Mouse (Mus musculus): ENCODE results near the gene Rad9a. TPM values are rescaled to one million over a fixed set of nuclear protein-coding genes. Genes with fewer than 3 reads are reported as not detected.

Gene Rad9a
- polyA plus RNA-seq, 1 experiment: 16.7 TPM

DNA sequence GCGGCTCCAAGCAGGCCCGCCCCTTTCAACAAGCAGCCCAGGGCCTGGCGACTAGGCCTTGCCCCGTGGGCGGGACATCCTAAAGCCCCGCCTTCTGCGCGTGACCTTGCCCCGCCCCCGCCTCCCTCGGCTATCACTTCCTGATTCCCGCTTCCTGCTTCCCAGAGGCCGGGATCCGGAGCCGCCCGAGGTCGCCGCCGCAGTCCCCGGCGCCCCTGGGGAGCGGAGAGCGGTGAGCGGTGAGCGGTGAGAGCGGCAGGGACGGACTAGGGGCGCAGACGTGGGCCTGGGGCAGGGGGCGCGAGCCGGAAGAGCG is 53.0 kb downstream of the Rad9a start, which contains the start of gene Coro1b:
TSS of gene Coro1b (plus strand) at position 129 of the 316 bp plus-strand sequence.
- Histone ChIP-seq H3K4me3 (peak within 1 kb of the TSS; percentile 57), H3ac (ENCODE audit: control insufficient read depth, insufficient read length) (peak within 1 kb of the TSS; percentile 23), H3K36me3 (ENCODE audit: control insufficient read depth, insufficient read depth) (peaks cover 6% of the 10 kb centered on the region), H3K79me2 (ENCODE audit: control insufficient read depth, insufficient read depth) (peaks cover 15% of the 10 kb centered on the region), H3K4me2 (ENCODE audit: low read depth) (peak within 1 kb of the TSS; percentile 86), H3K27me3 (ENCODE audit: control insufficient read depth, insufficient read depth, insufficient read length) (no peaks in the 10 kb centered on the region)
- TF ChIP-seq TCF3 (IDR thresholded peaks at IDR 0.05; ENCODE audit: insufficient read length, low read depth): no peak
- peak; percentile 83 for TF ChIP-seq POLR2A (IDR thresholded peaks at IDR 0.05; ENCODE audit: insufficient read length, low read depth)
- peak; percentile 65 for TF ChIP-seq USF1 (IDR thresholded peaks at IDR 0.05; ENCODE audit: low read depth)
- TF ChIP-seq MAX (IDR thresholded peaks at IDR 0.05; ENCODE audit: low read depth): no peak

DNA sequence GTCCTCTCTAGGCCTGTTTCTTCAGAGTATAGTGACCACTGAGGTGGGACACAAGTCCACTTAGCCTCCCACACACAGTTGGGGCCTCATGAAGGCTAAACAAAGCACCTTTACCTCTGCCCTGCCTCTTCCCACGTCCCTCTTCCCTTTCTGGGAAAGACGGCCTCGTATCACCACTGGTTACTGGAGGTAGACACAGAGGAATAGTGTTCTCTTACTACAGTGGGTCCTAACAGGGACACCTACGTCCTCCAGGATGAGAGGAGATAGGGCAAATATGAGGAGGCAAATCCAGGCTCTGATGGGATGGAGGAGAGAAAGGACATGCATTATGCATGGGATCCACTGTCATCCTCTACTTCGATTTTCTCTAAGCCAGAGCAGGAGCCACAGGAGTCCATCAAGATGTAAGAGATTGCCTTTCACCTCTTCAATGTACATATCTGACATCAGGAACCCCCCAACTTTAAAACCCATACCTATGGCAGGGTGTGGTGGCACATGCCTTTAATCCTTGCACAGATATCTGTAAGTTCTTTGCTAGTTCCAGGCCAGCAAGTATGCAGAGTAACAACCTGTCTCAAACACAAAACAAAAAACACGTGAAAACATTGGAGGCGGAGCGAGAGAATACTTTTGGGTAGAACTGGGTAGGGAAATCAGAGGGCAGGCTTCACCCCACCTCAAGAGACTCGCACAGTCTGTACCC is 53.5 kb downstream of the Rad9a start:
- Histone ChIP-seq H3K27me3 (ENCODE audit: control insufficient read depth, insufficient read depth, insufficient read length) (no peaks in the 10 kb centered on the region), H3K36me3 (ENCODE audit: control insufficient read depth, insufficient read depth) (peaks cover 6% of the 10 kb centered on the region), H3K79me2 (ENCODE audit: control insufficient read depth, insufficient read depth) (peaks cover 15% of the 10 kb centered on the region), H3K4me2 (ENCODE audit: low read depth) (peak overlapping the region; percentile 86), H3ac (ENCODE audit: control insufficient read depth, insufficient read length) (peak overlapping the region; percentile 23), H3K4me3 (peak overlapping the region; percentile 57)
- TF ChIP-seq MYOG (IDR thresholded peaks at IDR 0.05; ENCODE audit: control insufficient read depth in 1 of 3, insufficient read depth in 1 of 3, insufficient read length in 2 of 3, low read depth in 2 of 3) (no peak), POLR2AphosphoS2 (IDR thresholded peaks at IDR 0.05; ENCODE audit: insufficient read length, low read depth) (no peak), TCF3 (IDR thresholded peaks at IDR 0.05; ENCODE audit: insufficient read length, low read depth) (no peak), POLR2A (IDR thresholded peaks at IDR 0.05; ENCODE audit: insufficient read length, low read depth) (no peak), MAX (IDR thresholded peaks at IDR 0.05; ENCODE audit: low read depth) (no peak), TCF12 (IDR thresholded peaks at IDR 0.05; ENCODE audit: insufficient read depth, poor library complexity, severe bottlenecking) (no peak), REST (IDR thresholded peaks at IDR 0.05; ENCODE audit: insufficient read depth, insufficient read length) (no peak), E2F4 (IDR thresholded peaks at IDR 0.05; ENCODE audit: insufficient read depth) (no peak), MYOD1 (IDR thresholded peaks at IDR 0.05; ENCODE audit: control insufficient read depth in 1 of 3, insufficient read length in 2 of 3, low read depth in 2 of 3) (no peak), CEBPB (IDR thresholded peaks at IDR 0.05; ENCODE audit: insufficient read depth, poor library complexity, severe bottlenecking) (no peak), SRF (IDR thresholded peaks at IDR 0.05; ENCODE audit: control insufficient read depth, insufficient read length, low read depth) (no peak), USF1 (IDR thresholded peaks at IDR 0.05; ENCODE audit: low read depth) (no peak)

- TF ChIP-seq MYOG (IDR thresholded peaks at IDR 0.05; ENCODE audit: control insufficient read depth in 1 of 3, insufficient read depth in 1 of 3, insufficient read length in 2 of 3, low read depth in 2 of 3) (no peak), SRF (IDR thresholded peaks at IDR 0.05; ENCODE audit: control insufficient read depth, insufficient read length, low read depth) (no peak), E2F4 (IDR thresholded peaks at IDR 0.05; ENCODE audit: insufficient read depth) (no peak), MAX (IDR thresholded peaks at IDR 0.05; ENCODE audit: low read depth) (no peak)
- Histone ChIP-seq H3K79me2 (ENCODE audit: control insufficient read depth, insufficient read depth) (peaks cover 15% of the 10 kb centered on the region), H3K36me3 (ENCODE audit: control insufficient read depth, insufficient read depth) (peaks cover 6% of the 10 kb centered on the region), H3ac (ENCODE audit: control insufficient read depth, insufficient read length) (no peak overlapping the region), H3K27me3 (ENCODE audit: control insufficient read depth, insufficient read depth, insufficient read length) (no peaks in the 10 kb centered on the region), H3K4me2 (ENCODE audit: low read depth) (no peak overlapping the region), H3K4me3 (no peak overlapping the region)
Measured at GRCm38 (mm10) chr19:4147022-4147405, 54.4 kb downstream of the Rad9a start.

- TF ChIP-seq CEBPB (IDR thresholded peaks at IDR 0.05; ENCODE audit: insufficient read depth, poor library complexity, severe bottlenecking) (no peak), MAX (IDR thresholded peaks at IDR 0.05; ENCODE audit: low read depth) (no peak), MYOG (IDR thresholded peaks at IDR 0.05; ENCODE audit: control insufficient read depth in 1 of 3, insufficient read depth in 1 of 3, insufficient read length in 2 of 3, low read depth in 2 of 3) (no peak), USF1 (IDR thresholded peaks at IDR 0.05; ENCODE audit: low read depth) (no peak), E2F4 (IDR thresholded peaks at IDR 0.05; ENCODE audit: insufficient read depth) (no peak), REST (IDR thresholded peaks at IDR 0.05; ENCODE audit: insufficient read depth, insufficient read length) (no peak), TCF12 (IDR thresholded peaks at IDR 0.05; ENCODE audit: insufficient read depth, poor library complexity, severe bottlenecking) (no peak), TCF3 (IDR thresholded peaks at IDR 0.05; ENCODE audit: insufficient read length, low read depth) (no peak), POLR2AphosphoS2 (IDR thresholded peaks at IDR 0.05; ENCODE audit: insufficient read length, low read depth) (no peak), POLR2A (IDR thresholded peaks at IDR 0.05; ENCODE audit: insufficient read length, low read depth) (no peak), MYOD1 (IDR thresholded peaks at IDR 0.05; ENCODE audit: control insufficient read depth in 1 of 3, insufficient read length in 2 of 3, low read depth in 2 of 3) (no peak), SRF (IDR thresholded peaks at IDR 0.05; ENCODE audit: control insufficient read depth, insufficient read length, low read depth) (no peak)
- Histone ChIP-seq H3ac (ENCODE audit: control insufficient read depth, insufficient read length) (no peak overlapping the region), H3K79me2 (ENCODE audit: control insufficient read depth, insufficient read depth) (peaks cover 15% of the 10 kb centered on the region), H3K27me3 (ENCODE audit: control insufficient read depth, insufficient read depth, insufficient read length) (no peaks in the 10 kb centered on the region), H3K4me3 (no peak overlapping the region), H3K4me2 (ENCODE audit: low read depth) (no peak overlapping the region), H3K36me3 (ENCODE audit: control insufficient read depth, insufficient read depth) (peaks cover 6% of the 10 kb centered on the region)
Measured at GRCm38 (mm10) chr19:4146366-4147021, 55.0 kb downstream of the Rad9a start.

- no peak overlapping the region for H3K4me2 ChIP-seq (ENCODE audit: low read depth)
- H3K27me3 ChIP-seq (ENCODE audit: control insufficient read depth, insufficient read depth, insufficient read length): no peaks in the 10 kb centered on the region
- no peak overlapping the region for H3K4me3 ChIP-seq
- TF ChIP-seq USF1 (IDR thresholded peaks at IDR 0.05; ENCODE audit: low read depth): no peak
- no peak for TF ChIP-seq MYOG (IDR thresholded peaks at IDR 0.05; ENCODE audit: control insufficient read depth in 1 of 3, insufficient read depth in 1 of 3, insufficient read length in 2 of 3, low read depth in 2 of 3)
- peaks cover 5% of the 10 kb centered on the region for H3K36me3 ChIP-seq (ENCODE audit: control insufficient read depth, insufficient read depth)
- H3ac ChIP-seq (ENCODE audit: control insufficient read depth, insufficient read length): no peak overlapping the region
- peaks cover 15% of the 10 kb centered on the region for H3K79me2 ChIP-seq (ENCODE audit: control insufficient read depth, insufficient read depth)
Measured at GRCm38 (mm10) chr19:4145936-4146335, 55.5 kb downstream of the Rad9a start.

Other genes starting within 250 kb of the Rad9a start
- 1.2 TPM for gene Aldh3b3, start 243.0 kb downstream of the Rad9a start, polyA plus RNA-seq (2012; fragmentation: generic; extraction: Trizol)
- 0.11 TPM for gene Aldh3b2, start 229.3 kb downstream of the Rad9a start, polyA plus RNA-seq (2012; fragmentation: generic; extraction: Trizol)
- 6.3 TPM for gene Acy3, start 215.1 kb downstream of the Rad9a start, polyA plus RNA-seq (2012; fragmentation: generic; extraction: Trizol)
- gene Tbx10, start 208.9 kb downstream of the Rad9a start, polyA plus RNA-seq (2012; fragmentation: generic; extraction: Trizol): 0.04 TPM
- 36.9 TPM for gene Nudt8, start 201.1 kb downstream of the Rad9a start, polyA plus RNA-seq (2012; fragmentation: generic; extraction: Trizol)
- gene Gm49405, start 201.0 kb downstream of the Rad9a start, polyA plus RNA-seq (2012; fragmentation: generic; extraction: Trizol): 0.50 TPM
- 2.5 TPM for gene Doc2g, start 198.3 kb downstream of the Rad9a start, polyA plus RNA-seq (2012; fragmentation: generic; extraction: Trizol)
- gene Ndufv1, start 188.9 kb downstream of the Rad9a start, polyA plus RNA-seq (2012; fragmentation: generic; extraction: Trizol): 405 TPM
- 768 TPM for gene Gstp1, start 163.7 kb downstream of the Rad9a start, polyA plus RNA-seq (2012; fragmentation: generic; extraction: Trizol)
- gene Gstp2, start 155.6 kb downstream of the Rad9a start, polyA plus RNA-seq (2012; fragmentation: generic; extraction: Trizol): 6.7 TPM
- 0.25 TPM for gene Gstp3, start 142.1 kb downstream of the Rad9a start, polyA plus RNA-seq (2012; fragmentation: generic; extraction: Trizol)
- not detected for gene Cabp2, start 120.1 kb downstream of the Rad9a start, polyA plus RNA-seq (2012; fragmentation: generic; extraction: Trizol)
- 148 TPM for gene Cdk2ap2, start 104.5 kb downstream of the Rad9a start, polyA plus RNA-seq (2012; fragmentation: generic; extraction: Trizol)
- 42.3 TPM for gene Pitpnm1, start 101.7 kb downstream of the Rad9a start, polyA plus RNA-seq (2012; fragmentation: generic; extraction: Trizol)
- gene Aip, start 75.8 kb downstream of the Rad9a start, polyA plus RNA-seq (2012; fragmentation: generic; extraction: Trizol): 250 TPM
- gene Gpr152, start 61.9 kb downstream of the Rad9a start, polyA plus RNA-seq (2012; fragmentation: generic; extraction: Trizol): not detected
- gene Cabp4, start 57.6 kb downstream of the Rad9a start, polyA plus RNA-seq (2012; fragmentation: generic; extraction: Trizol): 0.10 TPM
- 238 TPM for gene Coro1b, start 53.0 kb downstream of the Rad9a start, polyA plus RNA-seq (2012; fragmentation: generic; extraction: Trizol)
- gene Ptprcap, start 48.1 kb downstream of the Rad9a start, polyA plus RNA-seq (2012; fragmentation: generic; extraction: Trizol): 4.9 TPM
- 42.0 TPM for gene Rps6kb2, start 38.3 kb downstream of the Rad9a start, polyA plus RNA-seq (2012; fragmentation: generic; extraction: Trizol)
- gene Carns1, start 26.2 kb downstream of the Rad9a start, polyA plus RNA-seq (2012; fragmentation: generic; extraction: Trizol): 8.2 TPM
- gene Tbc1d10c, start 10.4 kb downstream of the Rad9a start, polyA plus RNA-seq (2012; fragmentation: generic; extraction: Trizol): 0.67 TPM
- gene Ppp1ca, start 9.6 kb downstream of the Rad9a start, polyA plus RNA-seq (2012; fragmentation: generic; extraction: Trizol): 702 TPM
- 11.5 TPM for gene Clcf1, start 12.6 kb upstream of the Rad9a start, polyA plus RNA-seq (2012; fragmentation: generic; extraction: Trizol)
- not detected for gene AC109138.7, start 12.7 kb upstream of the Rad9a start, polyA plus RNA-seq (2012; fragmentation: generic; extraction: Trizol)
- gene Pold4, start 30.2 kb upstream of the Rad9a start, polyA plus RNA-seq (2012; fragmentation: generic; extraction: Trizol): 166 TPM
- gene Ssh3, start 67.5 kb upstream of the Rad9a start, polyA plus RNA-seq (2012; fragmentation: generic; extraction: Trizol): 0.17 TPM
- 1.7 TPM for gene Ankrd13d, start 81.5 kb upstream of the Rad9a start, polyA plus RNA-seq (2012; fragmentation: generic; extraction: Trizol)
- 56.3 TPM for gene Grk2, start 104.6 kb upstream of the Rad9a start, polyA plus RNA-seq (2012; fragmentation: generic; extraction: Trizol)
- 20.3 TPM for gene Kdm2a, start 196.6 kb upstream of the Rad9a start, polyA plus RNA-seq (2012; fragmentation: generic; extraction: Trizol)
- 51.1 TPM for gene Rhod, start 237.8 kb upstream of the Rad9a start, polyA plus RNA-seq (2012; fragmentation: generic; extraction: Trizol)